Mouse (Mus musculus): Measurements from ENCODE around the gene Nanos3. TPM values are rescaled to one million over a fixed set of nuclear protein-coding genes. Genes with fewer than 3 reads are reported as not detected.

Gene Nanos3
- polyA plus RNA-seq, 1 experiment from 2014 or later, result not detected

DNA sequence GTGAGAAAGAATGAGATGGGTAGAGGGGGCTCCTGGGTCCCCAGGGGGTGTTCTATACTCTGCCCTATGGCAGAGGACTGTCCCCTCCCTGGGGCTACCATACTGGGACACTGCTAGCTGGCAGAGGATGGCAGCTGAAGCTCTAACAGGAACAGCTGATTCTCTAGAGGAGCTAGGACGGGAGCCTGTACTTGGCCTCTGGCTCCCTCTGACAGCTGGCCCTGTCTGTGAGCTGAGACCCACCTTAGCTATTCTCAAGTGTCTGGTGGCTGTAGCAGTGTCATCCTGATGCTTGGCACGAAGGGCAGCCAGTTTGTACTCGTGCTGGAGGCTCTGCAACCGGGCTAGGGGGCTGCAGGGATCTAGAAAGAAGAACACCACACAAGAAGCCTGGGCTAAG is 44.2 kb downstream of the Nanos3 start:
- no peak overlapping the region for H3K4me3 ChIP-seq (ENCODE audit: inconsistent target)
- H3K36me3 ChIP-seq (ENCODE audit: inconsistent target), result peaks cover 83% of the 10 kb centered on the region
- 98% methylated on average over 4 of the region's 4 CpGs for WGBS (ENCODE audit: missing documents)
- H3K27ac ChIP-seq, result no peak overlapping the region
- no peaks in the 10 kb centered on the region for H3K79me2 ChIP-seq (ENCODE audit: inconsistent target)

GRCm38 (mm10) chr8:84137848-84138247 is 47.2 kb downstream of the Nanos3 start:
- H3K79me2 ChIP-seq (ENCODE audit: inconsistent target), result no peaks in the 10 kb centered on the region
- H3K27ac ChIP-seq, result no peak overlapping the region

DNA sequence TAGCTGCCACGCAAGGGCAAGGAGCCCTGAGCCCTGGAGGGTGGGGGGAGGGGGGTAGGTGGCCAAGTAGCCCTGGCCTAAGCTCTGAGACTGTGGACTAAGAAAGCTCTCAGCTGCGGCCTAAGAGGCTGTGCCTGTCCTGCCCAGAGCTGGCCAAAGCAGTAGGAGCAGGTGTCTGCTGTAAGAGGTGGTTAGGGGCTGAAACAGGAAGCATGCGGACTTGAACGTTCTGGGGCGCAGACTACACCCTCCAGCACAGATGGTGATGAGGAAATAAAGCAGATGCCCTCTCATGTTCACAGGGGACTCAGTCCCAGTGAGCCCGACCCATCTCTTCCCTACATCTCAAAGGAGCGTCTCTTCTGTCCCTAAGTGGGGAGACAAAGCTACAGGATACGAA is 52.8 kb downstream of the Nanos3 start:
- Histone ChIP-seq H3K36me3 (ENCODE audit: inconsistent target) (peaks cover 46% of the 10 kb centered on the region), H3K4me3 (ENCODE audit: inconsistent target) (no peak overlapping the region), H3K27ac (no peak overlapping the region), H3K79me2 (ENCODE audit: inconsistent target) (no peaks in the 10 kb centered on the region)
- 45% methylated on average over 8 of the region's 8 CpGs for WGBS (ENCODE audit: missing documents)

More at GRCm38 (mm10) chr8:84137848-84138247, 47.2 kb downstream of the Nanos3 start:
- WGBS (ENCODE audit: missing documents), result 98% methylated on average over 3 of the region's 3 CpGs
- Histone ChIP-seq H3K4me3 (ENCODE audit: inconsistent target) (no peak overlapping the region), H3K36me3 (ENCODE audit: inconsistent target) (peaks cover 93% of the 10 kb centered on the region)

DNA sequence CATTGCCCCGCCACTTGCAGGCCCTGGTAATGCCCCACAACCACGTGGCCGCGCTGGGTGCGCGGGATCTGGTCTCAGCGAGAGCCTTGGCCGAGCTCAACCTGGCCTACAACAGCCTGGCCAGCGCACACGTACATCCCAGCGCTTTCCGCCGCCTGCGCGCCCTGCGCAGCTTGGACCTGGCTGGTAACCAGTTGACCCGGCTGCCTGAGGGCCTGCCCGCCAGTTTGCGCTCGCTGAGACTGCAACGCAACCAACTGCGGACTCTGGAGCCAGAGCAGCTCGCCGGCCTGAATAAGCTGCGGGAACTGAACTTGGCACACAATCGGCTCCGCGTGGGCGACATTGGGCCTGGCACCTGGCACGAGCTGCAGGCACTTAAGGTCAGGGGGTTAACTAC is 54.2 kb downstream of the Nanos3 start:
- Histone ChIP-seq H3K27ac (no peak overlapping the region), H3K4me3 (ENCODE audit: inconsistent target) (no peak overlapping the region), H3K79me2 (ENCODE audit: inconsistent target) (no peaks in the 10 kb centered on the region), H3K36me3 (ENCODE audit: inconsistent target) (peaks cover 33% of the 10 kb centered on the region; the same call in 1 of the 2 replicates)
- WGBS (ENCODE audit: missing documents), result 91% methylated on average over 28 of the region's 30 CpGs

DNA sequence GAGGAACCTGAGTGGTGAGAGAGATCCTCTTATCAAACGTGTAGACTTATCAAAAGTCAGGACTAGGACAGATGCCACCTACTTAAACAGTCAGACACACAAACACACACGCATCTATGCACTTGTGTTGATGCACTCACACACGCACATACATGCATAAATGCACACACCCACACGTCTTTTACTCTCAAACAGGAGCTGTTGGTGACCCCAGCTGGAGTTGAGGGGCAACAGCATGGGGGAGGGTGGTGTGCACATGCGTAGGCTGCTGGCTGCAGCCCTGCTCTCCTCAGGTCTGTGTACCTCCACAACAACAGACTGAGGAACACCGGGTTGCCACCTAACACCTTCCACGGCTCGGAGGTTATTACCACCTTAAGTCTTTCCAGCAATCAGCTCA is 56.7 kb downstream of the Nanos3 start:
- H3K36me3 ChIP-seq (ENCODE audit: inconsistent target), result peaks cover 8% of the 10 kb centered on the region; the same call in 1 of the 2 replicates
- no peaks in the 10 kb centered on the region for H3K79me2 ChIP-seq (ENCODE audit: inconsistent target)
- WGBS (ENCODE audit: missing documents), result 64% methylated on average over 8 of the region's 8 CpGs
- H3K4me3 ChIP-seq (ENCODE audit: inconsistent target), result no peak overlapping the region
- no peak overlapping the region for H3K27ac ChIP-seq

DNA sequence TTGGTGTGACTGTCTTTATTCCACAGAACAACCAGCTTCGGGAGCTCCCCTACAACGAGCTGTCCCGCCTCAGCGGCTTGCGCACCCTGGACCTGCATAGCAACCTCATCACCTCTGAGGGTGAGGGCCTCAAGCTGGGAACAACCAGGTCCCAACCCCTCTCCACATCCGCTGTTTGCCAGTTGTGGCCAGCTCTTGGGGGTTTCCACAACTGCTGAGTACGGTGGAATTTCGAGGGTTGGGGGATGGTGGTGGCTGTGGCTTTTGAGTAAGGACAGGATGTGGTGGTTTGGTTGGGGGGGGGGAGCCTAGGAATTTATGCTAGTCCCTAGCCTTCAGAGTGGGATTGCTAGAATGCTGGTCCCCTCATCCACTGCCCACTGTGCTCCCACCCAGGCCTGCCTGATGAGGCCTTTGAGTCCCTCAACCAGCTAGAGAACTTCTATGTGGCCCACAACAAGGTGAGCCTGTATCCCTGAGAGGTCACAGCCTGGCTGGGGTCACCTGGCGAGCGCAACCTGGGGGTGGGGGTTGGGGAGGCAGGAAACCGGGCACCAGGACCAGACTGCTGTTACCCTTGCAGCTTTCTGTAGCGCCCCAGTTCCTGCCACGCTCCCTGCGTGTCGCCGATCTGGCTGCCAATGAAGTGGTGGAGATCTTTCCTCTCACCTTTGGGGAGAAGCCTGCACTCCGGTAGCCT is 57.7 kb downstream of the Nanos3 start:
- Histone ChIP-seq H3K4me3 (ENCODE audit: inconsistent target) (no peak overlapping the region), H3K36me3 (ENCODE audit: inconsistent target) (no peaks in the 10 kb centered on the region), H3K27ac (no peak overlapping the region), H3K79me2 (ENCODE audit: inconsistent target) (no peaks in the 10 kb centered on the region)
- 44% methylated on average over 10 of the region's 17 CpGs for WGBS (ENCODE audit: missing documents)

- H3K27ac ChIP-seq, result no peak overlapping the region
- H3K4me3 ChIP-seq (ENCODE audit: inconsistent target), result no peak overlapping the region
- WGBS (ENCODE audit: missing documents), result 58% methylated on average over 2 of the region's 2 CpGs
- no peaks in the 10 kb centered on the region for H3K79me2 ChIP-seq (ENCODE audit: inconsistent target)
- H3K36me3 ChIP-seq (ENCODE audit: inconsistent target), result no peaks in the 10 kb centered on the region
Observed at GRCm38 (mm10) chr8:84126742-84127141, 58.3 kb downstream of the Nanos3 start.

DNA sequence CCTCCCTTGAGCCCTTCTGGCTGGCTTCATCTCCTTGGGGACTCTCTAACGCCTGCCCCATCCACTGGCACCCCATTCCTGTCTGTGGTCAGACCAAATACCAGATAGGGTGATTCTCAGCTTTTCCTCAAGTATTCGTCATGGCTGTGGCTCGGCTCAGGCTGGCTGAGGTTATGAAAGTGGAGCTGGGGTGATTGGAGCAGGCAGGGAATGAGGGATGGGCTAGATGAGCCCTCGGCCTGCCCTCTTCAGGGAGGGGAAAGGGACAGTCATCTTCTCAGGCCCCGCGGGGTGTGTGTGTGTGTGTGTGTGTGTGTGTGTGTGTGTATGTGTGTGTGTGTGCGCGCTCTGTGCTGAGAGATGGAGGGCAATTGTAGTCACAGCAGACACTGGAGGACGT is 59.4 kb downstream of the Nanos3 start, which contains the start of gene Podnl1:
Gene Podnl1 (plus strand): TSS at position 334 of the 400 bp plus-strand sequence.
- WGBS (ENCODE audit: missing documents), result 67% methylated on average over 7 of the region's 9 CpGs
- Histone ChIP-seq H3K79me2 (ENCODE audit: inconsistent target) (no peaks in the 10 kb centered on the region), H3K36me3 (ENCODE audit: inconsistent target) (no peaks in the 10 kb centered on the region), H3K27ac (no peak within 1 kb of the TSS), H3K4me3 (ENCODE audit: inconsistent target) (no peak within 1 kb of the TSS)

Other genes with a start within 250 kb of the Nanos3 start
- 0.06 to 0.11 TPM (median 0.07 TPM) in 3 replicates for gene Gm10644, start 230.0 kb downstream of the Nanos3 start, polyA plus RNA-seq (2018)
- gene Asf1b, start 229.7 kb downstream of the Nanos3 start, polyA plus RNA-seq (2018), result 3.8 to 22.0 TPM (median 9.5 TPM) in 3 replicates
- gene Prkaca, start 212.2 kb downstream of the Nanos3 start, polyA plus RNA-seq (2018), result 59.2 to 70.1 TPM (median 67.5 TPM) in 3 replicates
- gene Samd1, start 187.5 kb downstream of the Nanos3 start, polyA plus RNA-seq (2018), result 25.5 to 39.0 TPM (median 26.7 TPM) in 3 replicates
- not detected in 3 replicates for gene 1700067K01Rik, start 183.7 kb downstream of the Nanos3 start, polyA plus RNA-seq (2018)
- 1.9 to 5.2 TPM (median 2.9 TPM) in 3 replicates for gene 2210011C24Rik, start 173.0 kb downstream of the Nanos3 start, polyA plus RNA-seq (2018)
- gene Palm3, start 163.7 kb downstream of the Nanos3 start, polyA plus RNA-seq (2018), result 0.07 TPM in 1 of 3 replicates, not detected in the others
- 0.17 to 0.37 TPM (median 0.25 TPM) in 3 replicates for gene Il27ra, start 142.6 kb downstream of the Nanos3 start, polyA plus RNA-seq (2018)
- gene Rln3, start 140.2 kb downstream of the Nanos3 start, polyA plus RNA-seq (2018), result not detected in 3 replicates
- 0.32 to 0.52 TPM (median 0.41 TPM) in 3 replicates for gene Gm10643, start 120.1 kb downstream of the Nanos3 start, polyA plus RNA-seq (2018)
- gene Rfx1, start 118.4 kb downstream of the Nanos3 start, polyA plus RNA-seq (2018), result 3.6 to 8.6 TPM (median 4.9 TPM) in 3 replicates
- 8.5 to 14.2 TPM (median 10.7 TPM) in 3 replicates for gene Dcaf15, start 80.4 kb downstream of the Nanos3 start, polyA plus RNA-seq (2018)
- gene Podnl1, start 59.2 kb downstream of the Nanos3 start, polyA plus RNA-seq (2018), result not detected in 3 replicates
- gene Cc2d1a, start 37.3 kb downstream of the Nanos3 start, polyA plus RNA-seq (2018), result 21.7 to 24.3 TPM (median 22.4 TPM) in 3 replicates
- gene 4930432K21Rik, start 37.2 kb downstream of the Nanos3 start, polyA plus RNA-seq (2018), result 0.41 to 0.82 TPM (median 0.47 TPM) in 3 replicates
- 5.1 to 8.7 TPM (median 7.9 TPM) in 3 replicates for gene Zswim4, start 51.8 kb upstream of the Nanos3 start, polyA plus RNA-seq (2018)
- gene D8Ertd738e, start 64.5 kb upstream of the Nanos3 start, polyA plus RNA-seq (2018), result 203 to 260 TPM (median 230 TPM) in 3 replicates
- gene Mri1, start 72.1 kb upstream of the Nanos3 start, polyA plus RNA-seq (2018), result 2.2 to 7.5 TPM (median 6.1 TPM) in 3 replicates
- gene Ccdc130, start 85.2 kb upstream of the Nanos3 start, polyA plus RNA-seq (2018), result 15.6 to 41.2 TPM (median 24.1 TPM) in 3 replicates
- gene Cacna1a, start 203.2 kb upstream of the Nanos3 start, polyA plus RNA-seq (2018), result 15.7 to 19.4 TPM (median 18.6 TPM) in 3 replicates

Measured in macrophage (primary cell).